Mouse (Mus musculus): Measurements from ENCODE around the gene Gm5065.

The Gm5065 gene

GRCm38 (mm10) chr7:5350237-5350636 lies at the start of gene Gm5065:
TSS of gene Gm5065 (plus strand) at chr7:5350537.
- no peak for DNase-seq (ENCODE audit: low read depth, low spot score)

- no peak for DNase-seq (ENCODE audit: low read depth, low spot score)
Observed at GRCm38 (mm10) chr7:5327511-5327910, 22.8 kb upstream of the Gm5065 start.

- no peak for DNase-seq (ENCODE audit: low read depth, low spot score)
Observed at GRCm38 (mm10) chr7:5350935-5351334, 598 bp downstream of the Gm5065 start, which contains the start of gene Nlrp2. TSS of gene Nlrp2 (minus strand) at chr7:5351035.

GRCm38 (mm10) chr7:5363599-5363998 lies 13.3 kb downstream of the Gm5065 start:
- DNase-seq (ENCODE audit: low read depth, low spot score): no peak

- no peak for DNase-seq (ENCODE audit: low read depth, low spot score)
Observed at GRCm38 (mm10) chr7:5366724-5367123, 16.4 kb downstream of the Gm5065 start.

GRCm38 (mm10) chr7:5406201-5406600 lies 55.9 kb downstream of the Gm5065 start:
- DNase-seq (ENCODE audit: low read depth, low spot score): no peak

All from c-Kit-negative CD71-positive TER-119-positive erythroid progenitor cells, embryonic 14.5 days (primary cell).